Mouse (Mus musculus): Measurements from ENCODE around the gene Parvb.

DNA sequence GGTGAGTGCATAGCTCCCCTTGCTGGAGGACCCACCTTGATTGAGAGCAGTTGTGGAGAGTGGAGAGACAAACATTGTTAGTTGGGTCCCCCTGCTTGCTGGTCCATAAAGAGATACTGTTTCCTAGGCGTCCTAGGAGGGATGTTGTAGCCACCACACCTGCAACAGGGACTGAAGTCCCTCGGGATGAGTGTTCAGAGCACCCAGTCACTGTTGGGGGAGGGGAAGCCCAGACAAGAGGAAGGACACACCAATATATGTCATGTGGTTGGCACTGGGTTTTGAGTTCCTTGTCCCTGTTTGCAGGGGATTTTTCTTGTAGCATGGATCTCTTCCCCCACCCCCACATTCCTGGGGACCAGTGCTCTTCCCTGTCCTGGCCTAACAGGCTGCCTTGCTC, 109.1 kb downstream of the Parvb start:
- TF ChIP-seq CTCF (conservative IDR thresholded peaks at IDR 0.05; ENCODE audit: low read length) = no peak
- TF ChIP-seq POU5F1 (IDR thresholded peaks at IDR 0.05; ENCODE audit: borderline replicate concordance, low read length) = no peak
